25 mouse cellular contexts compared by ENCODE assay signal in the genomic region with DNA sequence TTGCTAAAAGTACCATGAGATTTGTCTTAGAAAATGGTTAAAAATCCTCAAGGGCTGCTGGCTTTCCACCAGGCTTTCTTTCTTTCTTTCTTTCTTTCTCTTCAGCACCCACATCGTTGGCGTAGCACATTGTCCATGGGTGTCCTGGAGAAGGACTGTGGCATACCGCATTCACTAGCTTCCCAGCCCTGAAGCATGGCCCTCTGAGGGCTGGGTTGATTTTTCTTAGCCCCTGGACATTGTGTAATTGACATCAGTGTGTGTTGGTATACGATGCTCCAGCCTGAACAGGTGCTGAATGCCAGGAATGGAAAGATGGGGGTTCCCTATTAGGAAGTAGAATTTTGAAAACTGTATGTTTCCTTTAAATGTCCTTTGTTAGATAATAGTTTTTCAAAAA.
"Had no signal": no experiment of that assay in that cellular context is flagged by ENCODE, and none has a peak within 500 bp of the region (broad histone marks: within the 10 kb centered on the region; RNA-seq: fewer than 3 reads in every experiment).

No protein-coding gene starts in this region.

- H3K27ac ChIP-seq: heart, embryonic 10.5 days; heart, embryonic 13.5 days; heart, embryonic 15.5 days; hindbrain, embryonic 13.5 days; hindbrain, embryonic 15.5 days; hindbrain, postnatal 0 days; kidney, embryonic 15.5 days; kidney, postnatal 0 days; limb, embryonic 12.5 days; limb, embryonic 15.5 days; liver, embryonic 12.5 days had no signal

- DNase-seq: gastrocnemius, postnatal 14 days; gastrocnemius, postnatal 36 days; heart, adult 18-20 months; heart, postnatal 14 days; heart, postnatal 36 days; kidney, adult 11 months; kidney, adult 2 months; kidney, adult 9 months; kidney, postnatal 14 days; kidney, postnatal 36 days; layer of hippocampus, adult 9-11 months; layer of hippocampus, postnatal 36 days; left cerebral cortex, postnatal 4 days had no signal

- H3K9ac ChIP-seq: heart, embryonic 13.5 days; heart, embryonic 15.5 days; hindbrain, embryonic 13.5 days; hindbrain, embryonic 15.5 days; kidney, embryonic 15.5 days; limb, embryonic 12.5 days; limb, embryonic 15.5 days; liver, embryonic 12.5 days had no signal

- H3K4me3 ChIP-seq: heart, embryonic 10.5 days; heart, embryonic 13.5 days; heart, embryonic 15.5 days; hindbrain, embryonic 13.5 days; hindbrain, embryonic 15.5 days; kidney, embryonic 15.5 days; limb, embryonic 12.5 days; limb, embryonic 15.5 days; liver, embryonic 12.5 days had no signal

- ATAC-seq: hindbrain, postnatal 0 days; intestine, embryonic 16.5 days; liver, embryonic 12.5 days had no signal

- H3K27me3 ChIP-seq: heart, embryonic 13.5 days; heart, embryonic 15.5 days; hindbrain, embryonic 13.5 days; hindbrain, embryonic 15.5 days; kidney, embryonic 15.5 days; limb, embryonic 12.5 days; limb, embryonic 15.5 days; liver, embryonic 12.5 days had no signal

- H3K9me3 ChIP-seq: heart, embryonic 10.5 days; heart, embryonic 13.5 days; heart, embryonic 15.5 days; hindbrain, embryonic 13.5 days; hindbrain, embryonic 15.5 days; kidney, embryonic 15.5 days; limb, embryonic 12.5 days; limb, embryonic 15.5 days; liver, embryonic 12.5 days had no signal

- H3K4me2 ChIP-seq: heart, embryonic 13.5 days; heart, embryonic 15.5 days; hindbrain, embryonic 13.5 days; hindbrain, embryonic 15.5 days; kidney, embryonic 15.5 days; limb, embryonic 12.5 days; limb, embryonic 15.5 days; liver, embryonic 12.5 days had no signal

- H3K4me1 ChIP-seq: heart, embryonic 10.5 days; heart, embryonic 13.5 days; heart, embryonic 15.5 days; hindbrain, embryonic 13.5 days; hindbrain, embryonic 15.5 days; limb, embryonic 12.5 days; limb, embryonic 15.5 days; liver, embryonic 12.5 days had no signal
